Mouse (Mus musculus) embryonic fibroblast, embryonic 13.5 days (primary cell): ENCODE data around the gene A530016L24Rik. TPM values are rescaled to one million over a fixed set of nuclear protein-coding genes. Genes with fewer than 3 reads are reported as not detected.

Source experiments
- H3K27ac ChIP-seq: 2 replicates; pipeline ENCODE4 v1.5.1; 2012; ENCODE audit warnings: low read length, control low read depth, inconsistent platforms; ENCODE audit not compliant: insufficient read depth
- H3K4me1 ChIP-seq: 2 replicates; pipeline ENCODE4 v1.6.1; 2011; ENCODE audit warnings: low read length; ENCODE audit not compliant: control insufficient read depth, insufficient read depth
- H3K4me3 ChIP-seq: 2 replicates; pipeline ENCODE4 v1.5.1; 2011; ENCODE audit warnings: mild to moderate bottlenecking, control low read depth, low read length; ENCODE audit not compliant: insufficient read depth
- CTCF ChIP-seq: IDR thresholded peaks from 2 replicates; pipeline ENCODE4 v1.5.1; 2011; ENCODE audit warnings: mild to moderate bottlenecking, control low read depth, low read length, moderate library complexity, borderline replicate concordance; ENCODE audit not compliant: insufficient read depth
- POLR2A ChIP-seq: IDR thresholded peaks from 2 replicates; pipeline ENCODE4 v1.6.1; 2011; ENCODE audit warnings: low read depth, mild to moderate bottlenecking, control low read depth, low read length, moderate library complexity
- polyA plus RNA-seq: library from polyadenylated mRNA; stranded (reverse); fragments of >200 nt; gene quantifications from 2 replicates; pipeline ENCODE4 v1.2.4, GENCODE M21; 2011; ENCODE audit warnings: low read depth; ENCODE audit not compliant: missing spikeins, insufficient read length

The A530016L24Rik gene
- polyA plus RNA-seq, 1 experiment = not detected

DNA sequence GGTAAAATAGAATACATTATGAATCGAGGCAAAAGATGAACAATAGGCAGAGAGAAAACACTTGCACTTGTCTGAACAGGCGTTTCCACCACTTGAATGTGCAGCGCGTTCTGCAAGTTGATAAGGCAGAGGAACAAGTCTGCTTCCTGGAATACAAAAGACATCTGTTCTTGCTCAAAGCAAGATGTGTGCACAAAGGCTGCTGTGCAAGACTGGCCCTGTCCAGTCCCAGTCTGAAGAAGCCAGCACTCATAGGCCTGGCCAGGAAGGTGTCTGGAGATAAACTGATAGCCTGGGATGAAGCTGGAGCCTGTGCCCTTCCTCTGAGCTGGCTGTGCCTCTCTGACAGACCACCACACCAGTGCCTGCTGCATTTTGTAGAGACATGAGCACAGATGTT, 28.9 kb downstream of the A530016L24Rik start:
- H3K27ac ChIP-seq = no peak overlapping the region
- H3K4me3 ChIP-seq = no peak overlapping the region
- H3K4me1 ChIP-seq = peaks cover 12% of the 10 kb centered on the region
- TF ChIP-seq CTCF = no peak
- TF ChIP-seq POLR2A = no peak

DNA sequence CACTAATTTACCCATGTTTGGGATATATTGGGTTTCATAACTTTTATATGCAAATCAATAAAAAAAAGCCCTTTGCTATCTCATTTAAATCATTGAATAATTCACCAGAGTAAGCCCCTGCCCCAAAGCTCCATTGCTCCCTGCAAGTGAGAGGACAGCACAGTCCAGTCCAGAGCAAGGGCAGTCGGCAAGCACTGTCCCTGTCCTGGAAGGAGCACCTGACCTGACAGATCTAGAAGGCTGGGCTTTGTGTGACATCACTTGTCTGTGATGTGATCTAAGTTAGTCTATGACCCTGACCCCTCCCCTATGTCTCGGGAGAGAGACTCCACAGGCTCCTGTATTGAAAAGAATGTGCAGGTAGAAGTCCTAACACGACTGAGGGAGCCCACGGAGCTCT, 44.5 kb downstream of the A530016L24Rik start:
- no peak for TF ChIP-seq POLR2A
- no peak for TF ChIP-seq CTCF

DNA sequence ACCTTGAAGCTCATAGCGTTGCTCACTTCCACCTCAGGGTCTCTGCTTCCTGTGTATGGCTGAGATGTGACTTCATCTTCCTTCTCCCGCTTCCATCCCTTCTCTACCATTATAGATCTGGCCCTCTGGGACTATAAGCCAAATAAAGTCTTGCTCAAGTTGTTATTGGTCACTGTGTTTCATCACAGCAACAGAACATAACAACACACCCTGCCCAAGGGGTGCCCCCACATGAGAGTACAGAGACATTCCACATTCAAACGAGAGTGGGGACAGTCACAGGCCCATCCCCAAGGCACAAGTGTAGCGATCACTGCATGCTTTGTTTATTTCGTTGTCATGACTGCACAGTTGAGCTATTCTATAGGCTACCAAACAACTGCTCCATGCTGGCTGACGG, 48.0 kb downstream of the A530016L24Rik start:
- H3K4me1 ChIP-seq = no peaks in the 10 kb centered on the region
- no peak overlapping the region for H3K4me3 ChIP-seq
- H3K27ac ChIP-seq = no peak overlapping the region
- TF ChIP-seq POLR2A (no peak), CTCF (no peak)

More for the DNA sequence above, 44.5 kb downstream of the A530016L24Rik start:
- Histone ChIP-seq H3K27ac (no peak overlapping the region), H3K4me3 (no peak overlapping the region), H3K4me1 (no peaks in the 10 kb centered on the region)

DNA sequence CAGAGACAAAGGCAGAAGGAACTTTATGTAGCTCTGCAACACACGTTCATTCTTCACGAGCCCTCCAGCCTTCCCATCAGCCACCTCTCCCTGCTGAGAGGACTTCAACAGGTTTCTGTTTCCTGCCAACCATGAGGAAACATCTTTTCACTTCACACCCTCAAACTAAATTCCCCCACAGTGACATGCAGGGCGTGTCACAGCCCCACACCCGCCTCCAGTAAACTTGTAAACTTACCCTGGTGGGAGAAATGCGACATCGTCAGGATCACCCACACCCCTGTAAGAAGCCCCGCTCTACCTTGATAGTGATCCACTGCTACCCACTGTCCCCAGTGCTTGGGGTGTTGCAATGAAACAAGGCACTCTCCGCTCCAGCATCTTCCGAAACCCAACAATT, 49.1 kb downstream of the A530016L24Rik start:
- TF ChIP-seq CTCF = no peak
- no peak for TF ChIP-seq POLR2A
- Histone ChIP-seq H3K27ac (no peak overlapping the region), H3K4me1 (no peaks in the 10 kb centered on the region)

DNA sequence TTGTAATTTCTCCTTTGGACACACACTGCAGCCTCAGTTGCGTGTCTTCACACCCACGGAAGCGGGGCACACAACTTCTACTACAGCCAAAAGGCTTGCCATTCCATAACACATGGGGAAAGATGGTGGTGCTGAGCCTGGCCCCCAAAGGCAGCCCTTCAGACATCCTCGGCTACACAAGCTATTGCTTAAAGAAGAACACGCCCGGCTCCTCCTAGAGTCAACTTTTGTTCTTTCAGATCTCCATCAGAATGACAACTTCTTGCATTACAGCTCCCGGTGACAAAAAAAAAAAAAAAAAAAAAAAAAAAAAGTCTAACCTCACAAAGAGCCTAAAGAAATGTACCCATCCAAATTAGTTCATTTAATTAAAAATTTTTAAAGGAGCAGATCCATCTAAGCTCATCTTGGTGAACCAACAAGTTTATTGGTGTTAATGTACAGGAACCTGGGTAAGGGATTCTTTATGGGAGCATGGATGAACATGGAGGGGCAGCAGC, 50.3 kb downstream of the A530016L24Rik start:
- H3K27ac ChIP-seq = no peak overlapping the region
- TF ChIP-seq CTCF (no peak), POLR2A (no peak)

More for the DNA sequence above, 49.1 kb downstream of the A530016L24Rik start:
- H3K4me3 ChIP-seq = no peak overlapping the region

DNA sequence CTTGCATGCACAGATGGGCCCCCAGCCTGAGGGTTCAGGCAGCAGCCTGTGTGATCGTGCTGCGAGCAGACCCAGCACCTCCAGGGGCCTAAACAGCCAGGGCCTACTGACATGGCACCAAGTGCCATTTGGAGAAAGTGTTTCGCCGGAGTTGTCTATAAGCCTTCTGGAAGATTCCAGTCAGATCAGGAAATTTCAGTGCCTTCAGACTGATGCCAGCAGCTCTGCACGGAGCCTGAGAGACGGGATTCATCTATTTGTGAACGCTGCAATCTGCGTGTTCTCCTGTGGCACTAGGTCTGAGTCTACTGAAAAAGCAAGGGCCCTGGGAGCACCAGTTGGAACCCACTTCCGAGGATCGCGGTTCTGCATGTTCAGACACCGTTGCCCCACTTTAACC, 51.1 kb downstream of the A530016L24Rik start:
- H3K4me1 ChIP-seq = no peaks in the 10 kb centered on the region
- H3K4me3 ChIP-seq = no peak overlapping the region
- no peak overlapping the region for H3K27ac ChIP-seq
- TF ChIP-seq CTCF (no peak), POLR2A (no peak)

More for the DNA sequence above, 50.3 kb downstream of the A530016L24Rik start:
- Histone ChIP-seq H3K4me1 (no peaks in the 10 kb centered on the region), H3K4me3 (no peak overlapping the region)

DNA sequence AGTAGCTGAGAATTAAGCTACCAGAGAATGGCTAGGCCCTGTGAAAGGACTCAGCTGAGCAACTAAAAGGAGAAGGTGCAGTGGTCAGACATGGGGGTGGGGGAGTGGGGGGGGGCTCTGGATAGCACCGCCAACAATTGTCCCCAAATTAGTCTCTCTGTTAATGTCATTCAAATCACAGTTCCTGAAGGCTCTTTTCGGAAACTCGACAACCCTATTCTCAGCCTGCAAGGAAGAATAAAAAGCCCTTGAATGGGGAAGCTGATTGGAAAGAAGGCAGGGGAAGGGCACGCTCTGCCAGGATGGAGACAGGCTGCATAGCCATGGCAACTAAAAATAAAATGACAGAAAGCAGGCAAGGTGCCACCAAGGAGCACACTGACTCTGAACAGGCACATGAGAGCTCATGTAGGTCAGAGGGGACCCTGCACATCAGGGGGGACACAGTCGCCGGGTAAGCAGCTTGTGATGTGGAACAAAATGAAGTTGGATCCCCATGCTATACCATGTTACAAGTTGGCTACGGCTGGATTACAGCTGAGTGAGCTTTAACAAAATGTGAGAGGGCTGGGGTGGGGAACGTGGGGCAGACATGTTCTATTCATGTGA, 52.3 kb downstream of the A530016L24Rik start:
- Histone ChIP-seq H3K4me3 (no peak overlapping the region), H3K4me1 (no peaks in the 10 kb centered on the region), H3K27ac (no peak overlapping the region)
- TF ChIP-seq CTCF (no peak), POLR2A (no peak)

DNA sequence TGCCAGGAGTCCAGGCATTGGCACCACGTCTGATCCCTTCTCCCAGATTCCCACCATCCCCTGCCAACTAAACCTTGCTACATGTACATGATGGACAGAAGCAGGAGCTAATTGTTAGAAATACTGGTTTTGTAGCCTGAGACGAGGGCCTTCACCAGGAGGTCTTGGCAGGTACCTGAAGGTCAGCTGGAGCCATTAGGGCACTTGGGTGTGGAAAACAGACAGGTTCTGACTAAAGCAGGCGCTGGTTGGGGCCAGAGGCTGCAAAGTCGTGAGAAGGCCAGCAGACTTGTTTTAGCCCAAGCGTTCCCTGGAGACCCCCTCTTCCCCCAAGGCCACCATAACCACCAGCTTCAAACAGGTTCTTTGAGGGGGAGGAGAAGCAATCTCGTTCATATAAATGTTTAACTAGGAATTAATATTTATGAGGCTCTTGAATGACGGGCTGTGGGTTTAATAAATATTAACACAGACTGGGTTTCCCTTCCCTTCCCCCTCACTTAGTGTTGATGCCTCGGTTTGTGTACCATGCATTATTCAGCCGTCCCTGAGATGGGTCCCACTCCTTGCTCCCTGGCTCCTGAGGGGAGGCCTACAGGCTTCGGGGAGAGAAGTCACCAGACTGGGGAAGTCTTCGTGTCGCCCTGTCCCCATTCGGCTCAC, 53.1 kb downstream of the A530016L24Rik start:
- TF ChIP-seq CTCF = no peak
- no peak for TF ChIP-seq POLR2A
- no peaks in the 10 kb centered on the region for H3K4me1 ChIP-seq

DNA sequence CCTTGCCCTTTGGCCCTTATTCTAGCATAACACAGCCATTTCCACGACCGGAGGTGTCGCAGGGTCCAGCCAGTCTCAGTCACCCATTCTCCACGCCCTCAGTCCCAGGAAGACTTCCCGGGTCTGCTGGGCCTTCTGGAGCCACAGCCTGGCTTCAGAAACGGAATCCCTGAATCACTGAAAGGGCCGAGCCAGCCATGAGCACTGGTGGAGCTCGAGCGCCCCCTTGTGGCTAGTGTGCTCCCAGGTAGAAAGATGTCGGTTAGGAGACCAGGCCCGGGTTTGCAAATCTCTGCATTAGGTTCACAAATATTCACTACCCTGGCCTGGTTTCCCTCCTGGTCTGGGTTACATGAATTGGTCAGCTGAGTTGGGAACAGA, 53.7 kb downstream of the A530016L24Rik start:
- Histone ChIP-seq H3K4me1 (no peaks in the 10 kb centered on the region), H3K4me3 (no peak overlapping the region), H3K27ac (no peak overlapping the region)
- TF ChIP-seq POLR2A (no peak), CTCF (peak; percentile 90)

More for the DNA sequence above, 53.1 kb downstream of the A530016L24Rik start:
- no peak overlapping the region for H3K4me3 ChIP-seq
- no peak overlapping the region for H3K27ac ChIP-seq

DNA sequence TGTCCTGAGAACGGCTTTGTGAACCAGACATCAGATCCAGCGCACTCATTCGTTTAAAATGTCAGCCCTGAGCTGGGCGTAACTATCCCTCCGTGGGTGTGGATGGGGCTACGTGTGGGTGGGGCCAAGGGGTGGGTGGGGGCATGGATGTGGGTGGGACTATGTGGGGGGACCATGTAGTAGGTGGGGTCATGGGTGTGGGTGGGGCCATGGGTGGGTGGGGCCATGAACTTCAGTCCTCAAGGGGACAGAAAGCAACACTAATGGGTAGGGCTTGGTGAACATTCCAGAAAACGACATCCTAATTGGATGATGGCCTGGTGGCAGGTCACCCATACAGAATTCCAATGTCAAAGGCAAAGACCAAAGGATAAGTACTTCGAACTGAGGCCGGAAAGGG, 54.7 kb downstream of the A530016L24Rik start:
- Histone ChIP-seq H3K4me1 (no peaks in the 10 kb centered on the region), H3K27ac (no peak overlapping the region), H3K4me3 (no peak overlapping the region)
- TF ChIP-seq CTCF (no peak), POLR2A (no peak)
